Mouse (Mus musculus) liver, embryonic 11.5 days (tissue): ENCODE measurements at regions not wholly inside any gene's neighbourhood (a gene's known extent, or its start where the extent isn't known, plus 50 kb on each side); places are given as distances from the start of the nearest gene placed in this dataset.

Experiments
- ATAC-seq: fragments of 200-750 bp; cut with Nextera tagmentation; replicated peaks from 2 replicates; pipeline ENCODE4 v1.8.0; 2017; ENCODE audit warnings: moderate number of reproducible peaks, mild to moderate bottlenecking, moderate TSS enrichment, moderate library complexity; ENCODE audit not compliant: low FRiP score
- DNase-seq: peaks from one replicate; pipeline ENCODE4 v3.0.0-alpha.2; 2017; ENCODE audit warnings: low spot score
- H3K27ac ChIP-seq: fragments of 300-500 bp; sonication (generic); 2 replicates; pipeline ENCODE4 v1.5.1; 2014; ENCODE audit warnings: mild to moderate bottlenecking, low read depth, low read length, control low read depth
- H3K27me3 ChIP-seq: fragments of 300-500 bp; sonication (generic); replicated peaks from 2 replicates; pipeline ENCODE4 v1.6.1; 2014; ENCODE audit warnings: low read length, mixed read lengths; ENCODE audit not compliant: control insufficient read depth, insufficient read depth
- H3K36me3 ChIP-seq: fragments of 300-500 bp; sonication (generic); 2 replicates; pipeline ENCODE4 v1.6.1; 2014; ENCODE audit warnings: mild to moderate bottlenecking, low read length, moderate library complexity, mixed read lengths; ENCODE audit not compliant: control insufficient read depth, insufficient read depth
- H3K4me1 ChIP-seq: fragments of 300-500 bp; sonication (generic); replicated peaks from 2 replicates; pipeline ENCODE4 v1.6.1; 2014; ENCODE audit warnings: low read length, mixed read lengths; ENCODE audit not compliant: control insufficient read depth, insufficient read depth
- H3K4me2 ChIP-seq: fragments of 300-500 bp; sonication (generic); 2 replicates; pipeline ENCODE4 v1.6.1; 2014; ENCODE audit warnings: mild to moderate bottlenecking, control low read depth, moderate library complexity
- H3K4me3 ChIP-seq: fragments of 300-500 bp; sonication (generic); 2 replicates; pipeline ENCODE4 v1.5.1; 2014; ENCODE audit warnings: low read depth, low read length, control low read depth
- H3K9ac ChIP-seq: fragments of 300-500 bp; sonication (generic); 2 replicates; pipeline ENCODE4 v1.6.1; 2014; ENCODE audit warnings: low read depth, low read length, control low read depth
- H3K9me3 ChIP-seq: fragments of 300-500 bp; sonication (generic); 2 replicates; pipeline ENCODE4 v1.6.1; 2016; ENCODE audit warnings: low read length, inconsistent platforms, mixed read lengths; ENCODE audit not compliant: control insufficient read depth
- WGBS: fragments of 180-500 bp; shearing (Covaris S2); extraction: QIAGEN DNeasy Blood & Tissue Kit; methylation state at CpG from one replicate; pipeline ENCODE4 v1.1.7; 2014; 5-methylcytosine and 5-hydroxymethylcytosine counted together

DNA sequence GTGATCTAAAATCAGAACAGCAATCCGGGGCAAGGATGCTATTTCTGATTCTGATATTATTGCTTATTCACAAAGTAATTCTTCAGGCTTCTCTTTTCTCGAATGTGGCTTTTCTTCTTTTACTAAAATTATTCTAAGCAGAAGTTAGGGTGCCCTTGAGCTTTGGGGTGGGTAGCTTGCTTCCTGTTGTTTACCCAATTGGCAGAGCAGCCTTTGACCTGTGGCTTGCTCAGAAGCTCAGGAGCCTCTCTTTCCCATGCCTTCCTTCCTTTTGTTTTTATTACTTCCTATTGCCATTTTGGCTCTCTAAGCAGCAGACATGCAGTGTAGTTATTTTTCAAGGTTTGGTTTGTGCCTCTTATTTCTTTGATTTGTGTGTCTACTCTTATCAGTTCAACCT, 244.8 kb upstream of the Zic1 start:
- Histone ChIP-seq H3K9me3 (no peaks in the 10 kb centered on the region), H3K36me3 (no peaks in the 10 kb centered on the region), H3K4me1 (no peaks in the 10 kb centered on the region), H3K4me3 (no peak overlapping the region), H3K27me3 (no peaks in the 10 kb centered on the region), H3K9ac (no peak overlapping the region), H3K27ac (no peak overlapping the region), H3K4me2 (no peak overlapping the region)
- 72% methylated on average over 2 of the region's 2 CpGs for WGBS
- no peak for ATAC-seq
- no peak for DNase-seq

DNA sequence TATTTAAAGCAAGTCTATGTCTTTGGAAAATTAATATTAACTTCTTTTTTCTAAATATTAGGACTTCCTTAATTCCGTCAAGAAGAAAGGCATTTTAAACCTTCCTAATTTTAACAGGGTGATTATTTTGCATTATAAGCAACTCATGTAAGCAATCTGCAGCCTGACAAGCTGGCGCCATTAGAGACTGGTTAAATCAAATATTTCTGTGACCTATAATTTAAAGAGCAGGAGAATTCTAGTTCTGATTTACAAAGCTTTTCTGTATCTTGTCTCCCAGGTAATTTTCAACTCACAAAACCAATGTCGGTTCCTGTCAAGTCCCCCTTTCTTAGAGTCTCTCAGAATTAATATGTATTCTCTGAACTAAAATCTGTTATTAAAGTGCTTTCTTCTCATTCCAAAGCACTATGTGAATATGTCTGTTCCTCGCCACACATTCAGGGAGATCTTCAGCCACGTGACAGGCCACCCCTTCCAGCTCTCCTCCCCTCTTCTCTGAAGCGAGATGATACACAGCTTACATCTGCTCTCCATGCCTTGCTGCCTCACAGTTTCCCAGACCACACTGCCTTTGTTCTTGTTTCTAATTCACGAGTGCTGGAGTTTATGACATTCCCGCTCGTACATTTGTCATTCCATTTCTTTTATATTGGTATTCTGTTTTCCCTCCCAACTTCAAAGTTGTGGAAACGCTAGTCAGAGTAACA, 244.0 kb upstream of the Zic1 start:
- Histone ChIP-seq H3K4me1 (no peaks in the 10 kb centered on the region), H3K27me3 (no peaks in the 10 kb centered on the region), H3K27ac (no peak overlapping the region), H3K36me3 (no peaks in the 10 kb centered on the region), H3K9ac (no peak overlapping the region), H3K4me3 (no peak overlapping the region), H3K4me2 (no peak overlapping the region), H3K9me3 (no peaks in the 10 kb centered on the region)
- no peak for ATAC-seq
- WGBS: 58% methylated on average over 10 of the region's 10 CpGs
- DNase-seq: no peak

DNA sequence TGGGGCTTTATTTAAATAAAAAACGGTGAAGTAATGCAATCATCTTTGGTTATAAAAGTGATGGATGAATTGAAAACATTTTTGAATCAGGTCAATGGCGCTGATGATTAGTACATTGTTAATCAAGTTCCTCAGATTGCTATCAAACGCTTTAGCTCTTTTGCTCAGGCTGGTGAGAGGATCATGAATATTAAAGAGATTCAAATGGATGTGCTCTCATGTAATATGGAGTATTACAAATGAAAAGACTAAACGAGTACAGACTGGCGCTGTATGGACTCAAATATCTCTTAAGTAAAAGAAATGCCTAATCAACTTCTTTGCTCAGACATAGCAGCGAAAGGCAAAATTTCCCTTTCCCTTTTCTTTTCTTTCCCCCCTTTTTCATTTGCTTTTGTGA, 236.1 kb upstream of the Zic1 start:
- no peaks in the 10 kb centered on the region for H3K36me3 ChIP-seq
- H3K27me3 ChIP-seq: no peaks in the 10 kb centered on the region
- no peak overlapping the region for H3K9ac ChIP-seq
- H3K4me1 ChIP-seq: no peaks in the 10 kb centered on the region
- no peak overlapping the region for H3K4me2 ChIP-seq
- DNase-seq: no peak
- no peak for ATAC-seq
- H3K9me3 ChIP-seq: no peaks in the 10 kb centered on the region
- 70% methylated on average over 6 of the region's 6 CpGs for WGBS
- H3K4me3 ChIP-seq: no peak overlapping the region
- no peak overlapping the region for H3K27ac ChIP-seq

DNA sequence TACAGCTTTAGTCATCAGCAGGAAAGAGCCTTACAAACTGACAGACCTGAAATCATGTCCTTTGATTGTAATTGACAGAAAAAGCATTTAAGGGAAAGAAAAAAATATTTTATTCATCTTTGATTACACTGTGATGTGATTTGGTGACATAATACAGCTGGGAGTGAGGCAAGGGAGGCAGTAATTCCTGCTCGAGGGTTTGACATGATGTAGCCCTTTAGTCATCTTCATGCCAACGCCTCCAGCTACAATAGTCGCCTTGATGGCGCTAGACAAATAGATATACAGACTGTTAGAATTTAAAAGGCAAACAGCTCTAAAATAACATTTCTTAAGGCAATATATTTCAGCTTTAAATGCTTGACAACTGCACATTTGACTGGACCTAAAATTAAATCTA, 226.3 kb upstream of the Zic1 start:
- Histone ChIP-seq H3K9me3 (no peaks in the 10 kb centered on the region), H3K36me3 (no peaks in the 10 kb centered on the region), H3K4me1 (no peaks in the 10 kb centered on the region), H3K4me3 (no peak overlapping the region), H3K9ac (no peak overlapping the region), H3K4me2 (no peak overlapping the region), H3K27me3 (no peaks in the 10 kb centered on the region), H3K27ac (no peak overlapping the region)
- ATAC-seq: no peak
- WGBS: 64% methylated on average over 4 of the region's 4 CpGs
- no peak for DNase-seq

DNA sequence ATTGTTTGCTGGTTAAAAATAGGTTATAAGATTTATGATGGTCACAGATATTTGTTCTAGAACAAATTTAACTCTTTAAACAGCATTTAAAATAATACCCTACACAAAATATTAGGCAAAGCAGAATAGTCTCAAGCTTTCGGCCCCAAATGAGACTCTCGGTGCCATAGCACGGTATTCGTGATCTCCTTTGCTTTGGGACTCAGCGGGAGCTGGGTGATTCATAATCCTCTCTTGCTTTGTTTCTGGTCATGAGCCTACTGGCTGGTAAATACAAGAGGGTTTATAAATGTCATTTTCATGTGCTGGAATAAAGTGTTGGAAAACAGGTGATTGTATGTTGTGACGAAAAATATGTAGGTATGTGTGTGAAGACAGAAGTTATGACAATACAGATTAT, 223.1 kb upstream of the Zic1 start:
- WGBS: 86% methylated on average over 6 of the region's 6 CpGs
- Histone ChIP-seq H3K9ac (no peak overlapping the region), H3K9me3 (no peaks in the 10 kb centered on the region), H3K4me2 (no peak overlapping the region), H3K4me3 (no peak overlapping the region), H3K27me3 (no peaks in the 10 kb centered on the region), H3K27ac (no peak overlapping the region), H3K36me3 (no peaks in the 10 kb centered on the region), H3K4me1 (no peaks in the 10 kb centered on the region)
- no peak for ATAC-seq
- no peak for DNase-seq

DNA sequence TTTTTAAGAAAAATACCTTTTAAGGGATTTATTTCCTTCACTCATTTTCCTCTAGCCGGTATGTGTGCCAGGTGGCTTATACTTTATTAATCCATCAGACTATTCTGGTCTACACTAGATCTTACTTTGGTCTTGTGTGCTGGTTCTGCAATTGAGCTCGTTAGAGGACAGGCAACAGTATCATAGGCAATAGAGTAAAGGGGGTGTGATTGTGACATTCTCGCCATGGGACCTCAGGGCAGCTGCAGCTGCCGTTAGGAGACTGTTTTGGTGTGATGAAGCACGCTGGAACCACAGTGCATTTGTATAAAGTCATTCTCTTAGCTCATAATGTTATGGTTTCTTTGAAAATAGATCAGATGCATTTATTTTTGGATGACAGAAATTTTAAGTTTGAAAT, 222.3 kb upstream of the Zic1 start:
- Histone ChIP-seq H3K4me3 (no peak overlapping the region), H3K36me3 (no peaks in the 10 kb centered on the region), H3K9ac (no peak overlapping the region), H3K4me1 (no peaks in the 10 kb centered on the region), H3K9me3 (no peaks in the 10 kb centered on the region), H3K4me2 (no peak overlapping the region), H3K27me3 (no peaks in the 10 kb centered on the region), H3K27ac (no peak overlapping the region)
- ATAC-seq: no peak
- no peak for DNase-seq
- WGBS: 62% methylated on average over 5 of the region's 5 CpGs

DNA sequence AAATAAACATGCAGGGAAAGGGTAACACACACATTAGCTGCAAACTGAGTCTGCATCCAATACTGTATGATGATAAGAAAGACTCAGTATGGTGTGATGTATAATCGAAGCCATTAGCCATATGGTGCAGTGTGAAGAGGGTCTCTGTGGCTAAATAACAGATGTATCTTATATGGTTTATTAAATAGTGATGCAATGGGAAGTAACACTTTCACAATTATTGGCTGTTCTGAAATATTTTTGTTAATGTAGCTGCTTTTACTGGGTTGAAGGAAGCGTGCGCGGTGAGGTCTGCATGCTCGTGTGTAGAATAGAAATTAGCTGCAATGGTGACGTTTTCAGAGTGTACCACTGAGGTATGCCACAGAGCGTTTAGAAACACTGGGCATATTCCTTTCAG, 221.7 kb upstream of the Zic1 start:
- H3K36me3 ChIP-seq: no peaks in the 10 kb centered on the region
- no peak overlapping the region for H3K4me2 ChIP-seq
- no peaks in the 10 kb centered on the region for H3K27me3 ChIP-seq
- WGBS: 87% methylated on average over 7 of the region's 7 CpGs
- H3K9me3 ChIP-seq: no peaks in the 10 kb centered on the region
- no peak for ATAC-seq
- DNase-seq: no peak
- no peak overlapping the region for H3K4me3 ChIP-seq
- no peak overlapping the region for H3K9ac ChIP-seq
- no peaks in the 10 kb centered on the region for H3K4me1 ChIP-seq
- no peak overlapping the region for H3K27ac ChIP-seq

DNA sequence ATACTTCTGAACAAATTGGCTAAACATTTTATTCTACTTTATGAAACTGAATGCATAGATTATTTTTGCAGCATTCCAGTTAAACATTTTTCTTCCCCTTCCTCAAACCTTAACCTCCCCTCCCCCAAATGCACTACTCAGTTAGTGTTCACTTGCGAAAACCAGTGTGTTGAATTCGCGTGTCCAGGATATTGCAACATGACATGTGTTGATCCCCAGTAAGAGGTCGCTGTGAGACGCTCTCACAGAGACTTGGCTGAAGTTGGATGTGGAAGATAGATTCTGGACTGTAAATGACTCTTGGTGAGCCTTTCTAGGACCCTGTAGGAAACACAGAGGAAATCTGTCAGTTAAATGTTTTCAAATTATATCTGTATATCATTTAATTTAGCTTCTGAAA, 221.0 kb upstream of the Zic1 start:
- H3K27me3 ChIP-seq: no peaks in the 10 kb centered on the region
- H3K36me3 ChIP-seq: no peaks in the 10 kb centered on the region
- H3K4me3 ChIP-seq: no peak overlapping the region
- 68% methylated on average over 5 of the region's 5 CpGs for WGBS
- H3K4me1 ChIP-seq: no peaks in the 10 kb centered on the region
- ATAC-seq (no peak), DNase-seq (no peak)
- H3K9ac ChIP-seq: no peak overlapping the region
- H3K9me3 ChIP-seq: no peaks in the 10 kb centered on the region
- H3K27ac ChIP-seq: no peak overlapping the region
- no peak overlapping the region for H3K4me2 ChIP-seq

DNA sequence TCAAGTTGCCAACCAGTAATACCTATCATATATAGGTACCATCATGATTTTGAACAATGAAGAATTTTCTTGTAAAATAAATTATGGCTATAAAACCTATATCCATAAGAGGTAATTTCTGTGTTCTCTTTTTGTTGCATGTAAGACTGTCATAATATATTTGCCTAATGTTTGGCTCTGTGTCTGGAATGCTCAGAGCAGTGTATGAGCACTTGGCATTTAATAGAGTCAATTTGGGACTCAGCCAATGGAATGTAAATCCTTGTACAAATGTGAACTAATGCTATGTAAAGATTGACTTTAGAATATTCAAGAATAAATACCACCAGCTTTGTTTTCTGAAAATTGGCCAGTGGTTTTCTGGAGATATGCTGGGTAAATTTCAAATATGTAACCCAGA, 208.5 kb upstream of the Zic1 start:
- H3K4me3 ChIP-seq: no peak overlapping the region
- no peak overlapping the region for H3K27ac ChIP-seq
- no peak for ATAC-seq
- no peaks in the 10 kb centered on the region for H3K36me3 ChIP-seq
- H3K9me3 ChIP-seq: no peaks in the 10 kb centered on the region
- no peak overlapping the region for H3K9ac ChIP-seq
- H3K27me3 ChIP-seq: no peaks in the 10 kb centered on the region
- H3K4me2 ChIP-seq: no peak overlapping the region
- H3K4me1 ChIP-seq: no peaks in the 10 kb centered on the region
- no peak for DNase-seq
